Mouse (Mus musculus): ENCODE data around the gene Vsx1. TPM values are rescaled to one million over a fixed set of nuclear protein-coding genes. Genes with fewer than 3 reads are reported as not detected.

Gene Vsx1
- polyA plus RNA-seq, 2 experiments, result not detected

- Histone ChIP-seq H3K9ac (replicated peaks) (peak within 1 kb of the TSS; percentile 90), H3K4me1 (replicated peaks; ENCODE audit: control insufficient read depth in 2 of 2, insufficient read depth in 2 of 2, low read length in 1 of 2) (peaks cover 35 to 53% of the 10 kb centered on the region in 2 experiments), H3K4me2 (ENCODE audit: low read depth) (peak within 1 kb of the TSS; percentile 96), H3K36me3 (replicated peaks; ENCODE audit: control insufficient read depth, insufficient read depth, low read depth) (no peaks in the 10 kb centered on the region), H3K4me3 (ENCODE audit: insufficient read depth in 1 of 2, low read depth in 2 of 2, low read length in 2 of 2) (peak within 1 kb of the TSS; percentile 93 to 96), H3K27me3 (ENCODE audit: control insufficient read depth, insufficient read depth, low read length) (no peaks in the 10 kb centered on the region), H3K9me3 (ENCODE audit: control insufficient read depth, low read length) (no peaks in the 10 kb centered on the region), H3K27ac (peak within 1 kb of the TSS; percentile 87)
- peak; percentile 65 for TF ChIP-seq EP300 (IDR thresholded peaks at IDR 0.05; ENCODE audit: low read depth)
- no peak for TF ChIP-seq CTCF (IDR thresholded peaks at IDR 0.05; ENCODE audit: low read depth)
- DNase-seq (ENCODE audit: low read depth in 3 of 3, low spot score in 3 of 3) (peak; percentile 59 to 67 (median 64)), ATAC-seq (ENCODE audit: insufficient read depth) (peak; percentile 74)
- under 1% methylated on average over 58 of the region's 61 CpGs for WGBS (ENCODE audit: insufficient replicate concordance)
Measured at GRCm38 (mm10) chr2:150667820-150668766, 21.1 kb downstream of the Vsx1 start, which contains the start of gene Acss1. Gene Acss1, minus strand, starts transcription at chr2:150668500.

- H3K4me1 ChIP-seq (replicated peaks; ENCODE audit: control insufficient read depth in 2 of 2, insufficient read depth in 2 of 2, low read length in 1 of 2), result peaks cover 40 to 62% of the 10 kb centered on the region in 2 experiments
Measured at GRCm38 (mm10) chr2:150667065-150667819, 21.9 kb downstream of the Vsx1 start.

GRCm38 (mm10) chr2:150666723-150667064 is 22.5 kb downstream of the Vsx1 start:
- ATAC-seq (ENCODE audit: insufficient read depth) (no peak), DNase-seq (ENCODE audit: low read depth in 3 of 3, low spot score in 3 of 3) (no peak)
- Histone ChIP-seq H3K4me2 (ENCODE audit: low read depth) (peak overlapping the region; percentile 96), H3K9me3 (ENCODE audit: control insufficient read depth, low read length) (no peaks in the 10 kb centered on the region), H3K36me3 (replicated peaks; ENCODE audit: control insufficient read depth, insufficient read depth, low read depth) (no peaks in the 10 kb centered on the region), H3K27ac (peak overlapping the region; percentile 87), H3K9ac (replicated peaks) (peak overlapping the region; percentile 90), H3K27me3 (ENCODE audit: control insufficient read depth, insufficient read depth, low read length) (no peaks in the 10 kb centered on the region), H3K4me1 (replicated peaks; ENCODE audit: control insufficient read depth in 2 of 2, insufficient read depth in 2 of 2, low read length in 1 of 2) (peaks cover 40 to 63% of the 10 kb centered on the region in 2 experiments), H3K4me3 (ENCODE audit: insufficient read depth in 1 of 2, low read depth in 2 of 2, low read length in 2 of 2) (peak overlapping the region; percentile 93 to 96)
- TF ChIP-seq EP300 (IDR thresholded peaks at IDR 0.05; ENCODE audit: low read depth), result no peak
- TF ChIP-seq CTCF (IDR thresholded peaks at IDR 0.05; ENCODE audit: low read depth), result no peak
- 24% methylated on average over 7 of the region's 7 CpGs for WGBS (ENCODE audit: insufficient replicate concordance)

More at GRCm38 (mm10) chr2:150667065-150667819, 21.9 kb downstream of the Vsx1 start:
- peak overlapping the region; percentile 90 for H3K9ac ChIP-seq (replicated peaks)
- no peaks in the 10 kb centered on the region for H3K9me3 ChIP-seq (ENCODE audit: control insufficient read depth, low read length)
- DNase-seq (ENCODE audit: low read depth in 3 of 3, low spot score in 3 of 3) (peak in 2 of 3 experiments; percentile 47 to 49), ATAC-seq (ENCODE audit: insufficient read depth) (peak; percentile 33)
- under 1% methylated on average over 17 of the region's 17 CpGs for WGBS (ENCODE audit: insufficient replicate concordance)
- peak overlapping the region; percentile 93 to 96 for H3K4me3 ChIP-seq (ENCODE audit: insufficient read depth in 1 of 2, low read depth in 2 of 2, low read length in 2 of 2)
- H3K27ac ChIP-seq, result peak overlapping the region; percentile 87
- H3K36me3 ChIP-seq (replicated peaks; ENCODE audit: control insufficient read depth, insufficient read depth, low read depth), result no peaks in the 10 kb centered on the region
- H3K27me3 ChIP-seq (ENCODE audit: control insufficient read depth, insufficient read depth, low read length), result no peaks in the 10 kb centered on the region
- TF ChIP-seq EP300 (IDR thresholded peaks at IDR 0.05; ENCODE audit: low read depth), result no peak
- TF ChIP-seq CTCF (IDR thresholded peaks at IDR 0.05; ENCODE audit: low read depth), result no peak
- peak overlapping the region; percentile 96 for H3K4me2 ChIP-seq (ENCODE audit: low read depth)

GRCm38 (mm10) chr2:150665534-150666451 is 23.4 kb downstream of the Vsx1 start:
- ATAC-seq (ENCODE audit: insufficient read depth) (peak; percentile 73), DNase-seq (ENCODE audit: low read depth in 3 of 3, low spot score in 3 of 3) (peak; percentile 70 to 81 (median 74))
- Histone ChIP-seq H3K4me2 (ENCODE audit: low read depth) (peak overlapping the region; percentile 96), H3K9me3 (ENCODE audit: control insufficient read depth, low read length) (no peaks in the 10 kb centered on the region), H3K4me1 (replicated peaks; ENCODE audit: control insufficient read depth in 2 of 2, insufficient read depth in 2 of 2, low read length in 1 of 2) (peaks cover 40 to 63% of the 10 kb centered on the region in 2 experiments), H3K9ac (replicated peaks) (peak overlapping the region; percentile 61), H3K36me3 (replicated peaks; ENCODE audit: control insufficient read depth, insufficient read depth, low read depth) (no peaks in the 10 kb centered on the region), H3K4me3 (ENCODE audit: insufficient read depth in 1 of 2, low read depth in 2 of 2, low read length in 2 of 2) (peak overlapping the region; percentile 60 to 96), H3K27ac (peak overlapping the region; percentile 83), H3K27me3 (ENCODE audit: control insufficient read depth, insufficient read depth, low read length) (no peaks in the 10 kb centered on the region)
- peak; percentile 78 for TF ChIP-seq EP300 (IDR thresholded peaks at IDR 0.05; ENCODE audit: low read depth)
- no peak for TF ChIP-seq CTCF (IDR thresholded peaks at IDR 0.05; ENCODE audit: low read depth)
- WGBS (ENCODE audit: insufficient replicate concordance), result 5% methylated on average over 10 of the region's 10 CpGs

Data from liver, embryonic 14.5 days (tissue).